Mouse (Mus musculus): ENCODE results near the gene Epb41l4b. TPM values are rescaled to one million over a fixed set of nuclear protein-coding genes. Genes with fewer than 3 reads are reported as not detected.

Gene Epb41l4b
- polyA plus RNA-seq, 1 experiment from 2014 or later, result 1.0 TPM

DNA sequence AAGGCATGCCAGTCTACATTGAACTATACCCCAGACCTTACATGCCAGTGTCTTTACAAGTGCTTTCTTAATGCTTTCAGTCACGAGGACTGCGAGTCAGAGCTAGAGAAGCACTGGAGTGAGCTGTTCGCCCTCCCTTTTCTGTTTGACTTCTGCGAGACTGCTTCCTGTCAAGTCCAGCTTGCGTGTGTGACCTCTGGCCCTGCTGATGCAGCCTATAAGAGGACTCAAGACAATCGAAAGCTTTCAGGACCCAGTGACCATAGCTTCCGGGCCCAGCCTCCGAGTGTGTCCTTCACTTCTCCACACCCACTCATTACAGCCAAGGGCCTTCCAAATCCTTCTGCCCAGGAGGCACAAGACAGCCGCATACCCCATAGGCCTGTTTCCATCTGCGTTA lies 32.1 kb upstream of the Epb41l4b start:
- Histone ChIP-seq H3K4me3 (ENCODE audit: low read length) (no peak overlapping the region), H3K4me2 (ENCODE audit: low read depth, low read length) (no peak overlapping the region), H3K9ac (ENCODE audit: low read length) (no peak overlapping the region), H3K27me3 (ENCODE audit: control insufficient read depth, insufficient read depth, low read length) (no peaks in the 10 kb centered on the region), H3K36me3 (ENCODE audit: control insufficient read depth, insufficient read depth) (no peaks in the 10 kb centered on the region), H3K9me3 (replicated peaks; ENCODE audit: control insufficient read depth, low read length) (no peaks in the 10 kb centered on the region), H3K4me1 (ENCODE audit: control insufficient read depth, insufficient read depth, low read length) (peaks cover 14% of the 10 kb centered on the region), H3K27ac (ENCODE audit: low read length) (no peak overlapping the region)
- 59% methylated on average over 10 of the region's 10 CpGs for WGBS
- no peak for ATAC-seq (replicated peaks; ENCODE audit: extremely low read depth, insufficient read depth, low FRiP score)

DNA sequence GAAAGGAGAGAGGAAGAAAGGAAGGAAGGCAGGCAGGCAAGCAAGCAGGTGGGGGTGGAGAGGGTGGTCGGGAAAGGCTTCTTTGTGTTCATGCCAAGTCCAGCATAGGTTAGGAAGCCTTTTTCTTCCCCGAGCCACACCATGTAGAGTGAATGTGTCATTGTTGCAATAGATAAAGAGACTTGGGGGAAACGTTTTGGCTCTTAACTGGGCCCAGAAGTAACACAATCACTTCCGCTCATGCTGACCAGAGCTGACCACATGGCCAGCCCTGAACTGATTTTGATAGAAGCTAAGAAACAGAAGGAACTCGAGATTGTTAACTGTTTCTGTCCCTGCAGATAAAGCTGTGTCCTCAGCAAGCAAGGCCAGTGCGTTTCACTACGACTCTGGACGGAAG lies 29.6 kb upstream of the Epb41l4b start:
- no peaks in the 10 kb centered on the region for H3K9me3 ChIP-seq (replicated peaks; ENCODE audit: control insufficient read depth, low read length)
- no peak overlapping the region for H3K27ac ChIP-seq (ENCODE audit: low read length)
- H3K4me3 ChIP-seq (ENCODE audit: low read length), result no peak overlapping the region
- H3K4me1 ChIP-seq (ENCODE audit: control insufficient read depth, insufficient read depth, low read length), result peaks cover 14% of the 10 kb centered on the region
- no peak overlapping the region for H3K9ac ChIP-seq (ENCODE audit: low read length)
- H3K27me3 ChIP-seq (ENCODE audit: control insufficient read depth, insufficient read depth, low read length), result no peaks in the 10 kb centered on the region
- no peak for ATAC-seq (replicated peaks; ENCODE audit: extremely low read depth, insufficient read depth, low FRiP score)
- no peaks in the 10 kb centered on the region for H3K36me3 ChIP-seq (ENCODE audit: control insufficient read depth, insufficient read depth)
- WGBS, result 49% methylated on average over 8 of the region's 8 CpGs
- no peak overlapping the region for H3K4me2 ChIP-seq (ENCODE audit: low read depth, low read length)

DNA sequence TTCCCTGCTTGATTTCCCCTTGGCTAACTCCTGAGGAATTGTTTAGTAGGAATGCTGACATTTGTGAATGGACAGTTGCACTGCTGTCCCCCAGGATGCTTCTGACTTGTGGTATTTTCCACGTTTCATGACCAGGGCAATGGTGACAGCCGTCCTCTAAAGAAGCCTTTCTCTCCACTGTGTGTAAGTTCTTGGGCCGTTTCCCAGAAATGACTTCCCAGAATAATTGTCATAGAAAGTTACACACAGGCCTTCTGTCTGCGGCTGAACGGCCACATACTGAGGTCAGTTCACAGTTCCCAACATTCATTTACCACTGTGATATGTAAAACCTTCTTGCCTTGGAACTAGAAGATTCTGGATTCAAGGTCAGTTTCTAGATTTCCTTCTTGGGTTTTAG lies 28.6 kb upstream of the Epb41l4b start:
- Histone ChIP-seq H3K4me3 (ENCODE audit: low read length) (no peak overlapping the region), H3K36me3 (ENCODE audit: control insufficient read depth, insufficient read depth) (no peaks in the 10 kb centered on the region), H3K9me3 (replicated peaks; ENCODE audit: control insufficient read depth, low read length) (no peaks in the 10 kb centered on the region), H3K27ac (ENCODE audit: low read length) (peak overlapping the region; percentile 73), H3K4me2 (ENCODE audit: low read depth, low read length) (no peak overlapping the region), H3K27me3 (ENCODE audit: control insufficient read depth, insufficient read depth, low read length) (no peaks in the 10 kb centered on the region), H3K4me1 (ENCODE audit: control insufficient read depth, insufficient read depth, low read length) (peaks cover 18% of the 10 kb centered on the region), H3K9ac (ENCODE audit: low read length) (no peak overlapping the region)
- ATAC-seq (replicated peaks; ENCODE audit: extremely low read depth, insufficient read depth, low FRiP score), result peak; percentile 41; the same call in 1 of the 2 replicates
- 22% methylated on average over 5 of the region's 5 CpGs for WGBS

DNA sequence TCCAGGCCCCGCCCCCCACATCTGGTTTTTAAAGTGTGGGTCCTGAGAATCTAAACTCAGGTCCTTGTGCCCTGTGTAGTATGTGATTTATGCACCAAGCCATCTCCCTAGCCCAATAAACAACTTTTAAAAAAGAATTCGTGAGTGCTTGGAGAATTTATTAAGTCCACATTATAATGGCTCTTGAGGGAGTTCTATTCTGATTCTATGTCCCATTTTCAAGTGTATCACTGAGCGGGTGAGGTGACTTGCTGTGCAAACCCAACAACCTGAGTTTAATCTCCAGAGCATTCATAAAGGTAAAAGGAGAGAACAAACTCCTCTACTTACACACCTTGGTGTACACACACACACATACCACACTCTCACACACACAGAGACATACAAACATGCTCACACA lies 25.4 kb upstream of the Epb41l4b start:
- Histone ChIP-seq H3K4me2 (ENCODE audit: low read depth, low read length) (no peak overlapping the region), H3K27ac (ENCODE audit: low read length) (no peak overlapping the region), H3K9ac (ENCODE audit: low read length) (no peak overlapping the region), H3K9me3 (replicated peaks; ENCODE audit: control insufficient read depth, low read length) (no peaks in the 10 kb centered on the region), H3K4me3 (ENCODE audit: low read length) (no peak overlapping the region), H3K4me1 (ENCODE audit: control insufficient read depth, insufficient read depth, low read length) (peaks cover 13% of the 10 kb centered on the region), H3K36me3 (ENCODE audit: control insufficient read depth, insufficient read depth) (no peaks in the 10 kb centered on the region), H3K27me3 (ENCODE audit: control insufficient read depth, insufficient read depth, low read length) (no peaks in the 10 kb centered on the region)
- no peak for ATAC-seq (replicated peaks; ENCODE audit: extremely low read depth, insufficient read depth, low FRiP score)
- 84% methylated on average over 3 of the region's 3 CpGs for WGBS

DNA sequence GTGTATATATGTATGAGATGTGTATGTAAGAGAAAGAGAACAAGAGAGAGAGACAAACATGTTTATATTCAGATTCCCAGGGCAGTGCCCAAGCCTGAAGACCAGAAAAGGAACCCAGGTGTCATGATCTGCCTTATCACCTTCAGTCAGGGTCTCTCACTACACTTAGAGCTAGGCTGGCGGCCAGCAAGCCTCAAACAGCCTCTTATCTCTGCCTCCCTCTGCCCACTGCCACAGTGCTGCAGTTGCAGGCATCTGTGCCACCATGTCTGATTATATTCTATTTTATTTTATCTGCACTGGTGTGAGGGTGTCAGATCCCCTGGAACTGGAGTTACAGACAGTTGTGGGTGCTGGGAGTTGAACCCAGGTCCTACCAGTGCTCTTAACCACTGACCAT lies 25.0 kb upstream of the Epb41l4b start:
- Histone ChIP-seq H3K4me3 (ENCODE audit: low read length) (no peak overlapping the region), H3K27me3 (ENCODE audit: control insufficient read depth, insufficient read depth, low read length) (no peaks in the 10 kb centered on the region), H3K27ac (ENCODE audit: low read length) (no peak overlapping the region), H3K9ac (ENCODE audit: low read length) (no peak overlapping the region), H3K36me3 (ENCODE audit: control insufficient read depth, insufficient read depth) (no peaks in the 10 kb centered on the region), H3K9me3 (replicated peaks; ENCODE audit: control insufficient read depth, low read length) (no peaks in the 10 kb centered on the region), H3K4me1 (ENCODE audit: control insufficient read depth, insufficient read depth, low read length) (peaks cover 13% of the 10 kb centered on the region), H3K4me2 (ENCODE audit: low read depth, low read length) (no peak overlapping the region)
- 26% methylated on average over 1 of the region's 1 CpGs for WGBS
- no peak for ATAC-seq (replicated peaks; ENCODE audit: extremely low read depth, insufficient read depth, low FRiP score)

DNA sequence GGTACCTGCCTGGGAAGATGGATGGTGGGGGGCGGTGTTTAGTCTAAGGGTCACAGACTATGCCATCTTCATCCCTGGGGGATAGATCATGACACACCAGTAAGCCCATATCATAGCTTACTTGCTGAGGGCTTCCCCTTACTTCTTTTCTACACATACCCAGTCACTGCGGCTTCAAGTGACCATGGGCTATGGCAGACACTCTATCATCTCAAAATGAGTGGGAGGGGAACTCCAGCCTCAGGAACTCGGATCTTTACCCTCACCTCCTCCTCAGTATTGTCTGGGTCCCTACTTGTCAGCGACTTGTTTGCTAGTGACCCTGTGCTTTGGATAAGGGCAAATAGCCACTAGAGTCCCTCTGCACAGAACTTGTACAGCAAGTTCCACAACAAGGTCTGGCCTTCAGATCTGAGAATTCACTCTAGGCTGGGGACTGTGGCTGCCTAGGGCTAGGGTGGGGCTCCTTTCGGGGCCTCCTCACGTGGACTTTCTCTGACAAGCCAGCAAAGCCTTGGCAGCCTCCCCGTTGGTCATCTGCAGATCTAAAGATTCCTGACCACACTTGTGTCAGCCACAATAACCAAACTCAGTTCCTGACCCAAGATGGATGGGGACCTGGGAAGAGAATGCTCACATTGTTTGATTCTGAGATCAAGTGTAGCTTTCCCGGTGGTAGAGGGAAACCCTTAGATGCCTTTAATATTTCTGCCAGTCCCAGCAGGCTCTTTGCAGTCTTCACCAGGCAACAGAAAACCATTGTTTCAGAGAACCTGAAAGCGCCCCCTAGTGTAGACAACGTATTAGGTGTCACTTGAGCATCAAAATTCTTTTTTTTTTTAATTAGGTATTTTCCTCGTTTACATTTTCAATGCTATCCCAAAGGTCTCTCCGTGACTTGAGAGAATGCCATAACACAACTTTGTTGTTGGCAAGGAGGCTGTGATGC lies 24.0 kb upstream of the Epb41l4b start:
- Histone ChIP-seq H3K36me3 (ENCODE audit: control insufficient read depth, insufficient read depth) (no peaks in the 10 kb centered on the region), H3K4me1 (ENCODE audit: control insufficient read depth, insufficient read depth, low read length) (peaks cover 13% of the 10 kb centered on the region), H3K4me2 (ENCODE audit: low read depth, low read length) (no peak overlapping the region), H3K9ac (ENCODE audit: low read length) (no peak overlapping the region), H3K4me3 (ENCODE audit: low read length) (no peak overlapping the region), H3K27me3 (ENCODE audit: control insufficient read depth, insufficient read depth, low read length) (no peaks in the 10 kb centered on the region), H3K27ac (ENCODE audit: low read length) (no peak overlapping the region), H3K9me3 (replicated peaks; ENCODE audit: control insufficient read depth, low read length) (no peaks in the 10 kb centered on the region)
- WGBS, result 55% methylated on average over 12 of the region's 12 CpGs
- ATAC-seq (replicated peaks; ENCODE audit: extremely low read depth, insufficient read depth, low FRiP score), result no peak

DNA sequence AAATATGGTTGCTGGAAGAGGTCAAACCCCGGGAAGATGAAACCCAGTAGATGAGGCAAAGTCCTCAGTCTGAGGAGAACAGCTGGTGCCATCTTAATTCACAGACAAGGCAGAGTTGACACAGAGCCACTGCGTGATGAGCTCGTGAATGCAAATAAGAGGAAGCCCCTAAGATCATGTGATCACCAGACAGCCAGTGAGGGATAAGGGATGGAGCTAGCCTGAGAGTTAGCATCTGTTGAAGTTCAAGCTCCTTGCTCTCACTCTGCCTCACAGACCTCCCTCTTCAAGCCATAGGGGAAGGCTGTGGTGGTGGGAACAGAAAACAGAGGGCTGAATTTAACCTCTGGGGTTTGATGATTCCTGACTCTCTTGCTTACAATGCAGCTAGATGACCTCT lies 22.4 kb upstream of the Epb41l4b start:
- no peaks in the 10 kb centered on the region for H3K9me3 ChIP-seq (replicated peaks; ENCODE audit: control insufficient read depth, low read length)
- no peak overlapping the region for H3K4me2 ChIP-seq (ENCODE audit: low read depth, low read length)
- no peak for ATAC-seq (replicated peaks; ENCODE audit: extremely low read depth, insufficient read depth, low FRiP score)
- no peaks in the 10 kb centered on the region for H3K27me3 ChIP-seq (ENCODE audit: control insufficient read depth, insufficient read depth, low read length)
- H3K9ac ChIP-seq (ENCODE audit: low read length), result no peak overlapping the region
- WGBS, result 59% methylated on average over 3 of the region's 3 CpGs
- no peaks in the 10 kb centered on the region for H3K36me3 ChIP-seq (ENCODE audit: control insufficient read depth, insufficient read depth)
- no peak overlapping the region for H3K27ac ChIP-seq (ENCODE audit: low read length)
- H3K4me1 ChIP-seq (ENCODE audit: control insufficient read depth, insufficient read depth, low read length), result peaks cover 3% of the 10 kb centered on the region; the same call in 1 of the 2 replicates
- H3K4me3 ChIP-seq (ENCODE audit: low read length), result no peak overlapping the region

DNA sequence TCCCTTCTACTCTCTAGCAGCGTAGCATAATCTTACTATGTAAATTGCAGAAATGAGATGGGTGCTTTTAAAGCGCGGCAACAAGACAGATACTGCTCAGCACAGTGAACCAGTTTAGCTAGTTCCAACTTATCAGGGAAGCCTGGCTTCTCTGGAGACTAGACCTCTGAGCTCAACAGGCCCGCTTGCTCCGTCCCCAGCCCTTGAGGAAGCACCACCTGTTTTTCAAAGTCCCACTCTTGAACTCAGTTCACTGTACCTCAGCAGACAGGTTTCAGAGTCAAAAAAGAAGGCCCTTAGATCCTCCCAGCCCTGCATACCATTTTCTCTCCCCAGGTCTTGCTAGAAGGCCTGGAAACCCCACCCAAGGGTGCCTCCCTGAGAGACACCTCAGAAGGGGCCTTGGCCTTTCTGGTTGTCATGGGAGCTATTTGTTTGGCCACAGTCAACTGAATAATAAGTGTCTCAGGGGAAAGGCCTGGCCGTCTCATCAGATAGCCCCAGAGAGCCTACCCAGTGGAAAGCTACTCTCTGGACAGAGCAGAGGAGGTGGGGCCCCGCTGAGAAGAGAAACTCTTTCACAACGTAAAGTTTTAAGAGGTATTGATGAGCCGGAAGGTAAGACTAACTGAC lies 21.5 kb upstream of the Epb41l4b start:
- Histone ChIP-seq H3K9ac (ENCODE audit: low read length) (no peak overlapping the region), H3K27ac (ENCODE audit: low read length) (no peak overlapping the region), H3K4me1 (ENCODE audit: control insufficient read depth, insufficient read depth, low read length) (peaks cover 3% of the 10 kb centered on the region; the same call in 1 of the 2 replicates), H3K36me3 (ENCODE audit: control insufficient read depth, insufficient read depth) (no peaks in the 10 kb centered on the region), H3K27me3 (ENCODE audit: control insufficient read depth, insufficient read depth, low read length) (no peaks in the 10 kb centered on the region), H3K4me2 (ENCODE audit: low read depth, low read length) (no peak overlapping the region), H3K4me3 (ENCODE audit: low read length) (no peak overlapping the region), H3K9me3 (replicated peaks; ENCODE audit: control insufficient read depth, low read length) (no peaks in the 10 kb centered on the region)
- no peak for ATAC-seq (replicated peaks; ENCODE audit: extremely low read depth, insufficient read depth, low FRiP score)
- 84% methylated on average over 9 of the region's 9 CpGs for WGBS

All from heart, embryonic 16.5 days (tissue).